Mouse (Mus musculus) hematopoietic stem cell, adult 5-6 weeks (primary cell): ENCODE measurements around the gene Cant1. TPM values are rescaled to one million over a fixed set of nuclear protein-coding genes. Genes with fewer than 3 reads are reported as not detected.

Source experiments
- ATAC-seq, 2 experiments: fragments of 125-278 bp in 1 of 2; replicated peaks in 1 of 2; 2 replicates each; pipeline ENCODE4 v1.8.0; 2016 to 2017; ENCODE audit warnings: inconsistent platforms in 2 of 2, mild to moderate bottlenecking in 2 of 2, moderate number of reproducible peaks in 2 of 2, low read depth in 1 of 2, moderate TSS enrichment in 1 of 2; ENCODE audit not compliant: low FRiP score in 2 of 2, poor library complexity in 2 of 2, severe bottlenecking in 2 of 2, insufficient read depth in 1 of 2, low TSS enrichment in 1 of 2
- total RNA-seq: library from RNA; stranded (forward); fragments of 172-1452, 232-1000 nt; gene quantifications from 2 replicates; pipeline ENCODE4 v1.2.3, GENCODE M21; 2017

Cant1 gene
- total RNA-seq, 1 experiment from 2014 or later = 19.4 TPM

DNA sequence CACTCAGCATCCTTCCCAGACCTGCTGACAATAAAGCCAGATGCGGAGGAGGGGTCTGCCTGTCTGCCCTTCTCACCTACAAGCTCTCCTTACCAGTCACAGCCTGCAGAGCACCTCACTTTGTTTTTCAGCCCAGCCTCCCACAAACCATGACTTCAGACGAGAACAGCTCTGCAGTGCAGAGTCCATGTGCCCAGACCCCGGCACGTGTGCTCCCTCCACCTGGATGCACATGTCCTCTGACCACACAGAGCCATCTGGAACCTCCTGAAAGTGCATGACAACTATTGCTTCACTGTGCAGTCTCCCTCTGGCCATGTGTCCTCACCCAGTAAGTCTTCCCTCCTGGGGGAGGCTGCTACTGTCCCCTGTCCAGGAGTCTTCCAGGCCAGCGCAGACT, 4.6 kb downstream of the Cant1 start:
- ATAC-seq = no peak

DNA sequence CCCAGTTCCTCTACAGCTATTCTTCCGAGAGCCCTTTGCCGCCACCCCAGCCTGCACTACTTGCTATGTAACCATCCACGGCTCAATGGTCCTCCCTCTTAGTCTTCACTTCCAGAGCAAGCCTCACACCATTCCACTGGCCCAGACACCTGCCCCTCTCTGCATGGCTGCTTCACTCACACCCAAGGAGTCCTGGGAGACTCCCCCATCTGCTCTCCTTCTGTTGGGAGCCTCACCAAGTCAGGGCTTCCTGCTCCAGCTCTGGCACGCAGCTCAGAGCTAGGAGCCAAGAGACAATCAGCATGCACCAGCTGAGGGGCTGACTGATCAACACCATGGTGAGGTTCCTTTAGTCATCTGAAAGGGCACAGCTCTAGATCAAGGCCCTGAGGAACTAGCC, 5.8 kb downstream of the Cant1 start:
- ATAC-seq = no peak

DNA sequence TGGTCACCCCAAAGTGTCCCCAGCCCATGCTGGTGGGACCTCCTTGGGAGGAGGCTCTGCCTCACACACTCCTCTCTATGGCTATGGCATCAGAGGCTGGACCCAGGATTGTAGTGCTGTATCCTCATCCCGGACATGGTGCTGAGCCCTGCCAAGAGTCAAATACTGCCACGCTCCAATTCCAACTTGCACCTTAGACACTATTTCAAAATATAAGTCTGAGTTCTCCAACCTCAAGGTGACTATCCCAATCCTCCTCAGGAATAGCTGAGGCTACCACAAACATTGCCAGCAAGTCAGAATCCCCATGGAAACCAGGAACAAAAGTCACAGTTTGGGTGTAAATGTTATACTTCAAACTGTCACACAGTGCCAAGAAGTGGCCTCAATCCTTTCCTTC, 6.3 kb downstream of the Cant1 start:
- no peak for ATAC-seq

DNA sequence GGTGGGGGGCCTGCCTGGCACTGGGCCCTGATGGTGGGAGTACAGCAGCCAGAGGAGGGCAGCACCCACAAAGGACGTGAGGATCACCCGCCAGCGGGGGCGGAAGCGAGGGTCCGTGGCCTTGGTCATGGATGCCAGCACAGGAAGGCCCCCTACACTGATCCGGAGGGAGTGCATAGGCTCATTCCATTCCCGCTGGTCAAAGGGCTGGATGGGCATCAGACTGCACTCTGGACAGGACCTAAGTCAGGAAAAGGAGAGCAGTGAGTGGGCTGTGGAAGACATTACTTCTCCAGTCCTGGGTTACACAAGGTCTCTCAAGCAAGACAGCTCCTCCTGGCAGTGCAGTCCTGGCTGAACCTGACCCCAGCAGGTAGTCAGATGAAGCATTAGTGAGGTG, 7.6 kb downstream of the Cant1 start:
- no peak for ATAC-seq

DNA sequence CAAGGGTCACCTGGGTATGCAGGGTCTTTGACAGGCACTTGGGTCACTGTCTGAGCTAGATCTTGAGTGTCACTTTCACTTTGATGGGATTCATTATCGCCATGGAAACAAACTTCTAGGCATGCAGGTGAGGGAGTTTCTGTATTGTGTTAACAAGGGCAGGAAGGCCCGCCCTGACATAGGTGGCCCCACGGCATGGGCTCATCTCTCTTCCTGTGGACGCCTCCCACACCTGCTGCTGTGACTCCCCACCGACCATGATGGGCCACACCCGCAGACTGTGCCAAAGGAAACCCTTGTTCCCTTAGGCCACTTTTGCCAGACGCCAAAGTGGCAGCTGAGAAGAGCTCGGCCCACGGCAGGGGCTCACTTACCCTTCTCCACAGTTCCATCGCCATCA, 8.4 kb downstream of the Cant1 start:
- no peak for ATAC-seq

DNA sequence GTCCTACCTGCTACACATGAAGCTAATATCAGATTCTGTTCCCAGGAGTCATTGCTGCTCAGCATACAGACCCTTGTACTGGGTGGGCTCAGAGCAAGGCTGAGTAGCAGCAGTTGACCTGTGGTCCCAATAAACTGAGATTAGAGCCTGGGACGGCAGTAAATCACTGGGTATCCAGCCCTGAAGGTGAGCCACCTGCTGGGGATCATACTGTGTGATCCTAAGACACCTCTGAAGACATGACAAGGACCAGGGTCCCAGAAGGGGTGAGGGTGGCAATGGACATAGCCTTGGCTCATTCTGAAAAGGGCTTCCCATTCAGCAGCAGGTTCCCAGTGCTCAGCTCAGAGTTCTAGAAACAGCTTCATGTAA, 8.8 kb downstream of the Cant1 start:
- no peak for ATAC-seq

DNA sequence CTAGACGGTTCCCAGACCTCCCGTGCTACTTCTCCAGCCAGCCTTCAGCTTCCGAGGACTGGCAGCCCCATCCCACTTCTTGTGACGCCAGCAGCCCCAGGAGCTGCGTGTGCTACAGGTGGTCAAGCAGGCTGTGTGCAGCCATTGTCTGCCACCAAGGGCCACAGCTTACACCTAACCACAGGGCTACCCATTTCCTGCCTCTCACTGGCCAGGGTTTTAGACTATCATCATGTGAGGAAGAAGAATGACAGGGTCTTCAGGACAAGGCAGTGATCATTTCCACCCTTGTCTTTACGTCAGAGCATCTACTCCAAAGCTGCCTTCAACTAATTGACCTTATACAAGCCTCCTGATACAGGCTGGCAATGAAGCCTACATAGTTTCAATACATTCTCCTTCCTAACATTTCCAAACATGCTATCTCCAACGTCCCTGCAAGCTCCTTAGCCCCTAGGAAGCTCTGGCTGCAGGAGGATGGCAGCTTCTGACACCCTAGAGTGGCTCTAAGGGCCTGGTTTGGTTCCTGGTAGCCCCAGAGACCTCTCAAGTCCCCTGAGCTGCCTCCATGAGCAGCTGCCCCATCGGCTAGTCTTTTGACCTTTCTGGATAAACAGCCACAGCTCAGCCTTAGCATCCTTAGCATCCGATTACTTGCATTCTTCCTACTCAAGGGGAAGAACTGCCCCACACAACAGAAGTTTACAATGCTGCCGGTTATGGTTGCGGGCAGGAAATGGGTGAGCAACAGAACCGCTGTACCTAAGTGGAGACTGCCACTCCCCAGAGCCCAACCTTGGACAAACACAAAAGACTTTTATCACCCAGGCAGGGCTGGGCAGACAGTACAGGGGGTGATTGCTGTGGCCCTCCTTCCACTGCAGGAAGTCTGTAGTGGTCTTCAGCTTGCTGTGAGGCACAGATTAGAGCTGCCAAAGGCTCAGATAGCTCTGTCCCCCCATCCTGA, 9.5 kb downstream of the Cant1 start:
- no peak for ATAC-seq

DNA sequence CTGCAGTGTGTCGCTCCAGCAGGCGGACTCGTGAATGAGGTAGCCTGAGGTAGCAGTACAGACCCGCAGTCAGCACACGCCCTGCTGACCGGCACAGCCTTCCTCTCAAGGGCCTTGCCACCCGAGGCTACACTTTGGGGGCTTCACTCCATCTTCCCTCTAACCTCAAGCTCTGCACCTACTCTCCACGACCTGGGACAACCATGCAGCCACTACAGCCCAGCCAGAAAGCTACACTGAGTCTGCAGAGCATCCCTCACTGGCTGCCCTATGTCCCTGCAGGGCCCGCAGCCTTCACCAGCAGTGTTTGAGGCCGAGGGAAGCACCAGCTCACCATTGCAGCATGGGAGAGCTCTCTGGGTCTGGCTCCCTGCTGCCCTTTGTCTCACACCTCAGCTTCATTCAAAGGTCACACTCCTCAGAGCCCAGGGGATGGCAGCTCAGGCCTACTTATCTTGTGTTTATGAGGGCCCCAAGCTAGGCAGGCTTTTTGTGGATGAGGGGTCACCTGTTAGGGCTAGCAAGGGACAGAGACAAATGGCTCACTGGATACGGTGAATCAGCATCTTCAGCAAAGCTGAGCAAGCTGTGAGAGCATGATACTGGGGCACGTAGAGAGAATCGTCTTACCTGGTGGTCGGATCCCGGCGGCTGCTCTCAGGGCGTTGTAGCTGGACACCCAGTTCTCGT, 10.7 kb downstream of the Cant1 start:
- ATAC-seq = no peak

DNA sequence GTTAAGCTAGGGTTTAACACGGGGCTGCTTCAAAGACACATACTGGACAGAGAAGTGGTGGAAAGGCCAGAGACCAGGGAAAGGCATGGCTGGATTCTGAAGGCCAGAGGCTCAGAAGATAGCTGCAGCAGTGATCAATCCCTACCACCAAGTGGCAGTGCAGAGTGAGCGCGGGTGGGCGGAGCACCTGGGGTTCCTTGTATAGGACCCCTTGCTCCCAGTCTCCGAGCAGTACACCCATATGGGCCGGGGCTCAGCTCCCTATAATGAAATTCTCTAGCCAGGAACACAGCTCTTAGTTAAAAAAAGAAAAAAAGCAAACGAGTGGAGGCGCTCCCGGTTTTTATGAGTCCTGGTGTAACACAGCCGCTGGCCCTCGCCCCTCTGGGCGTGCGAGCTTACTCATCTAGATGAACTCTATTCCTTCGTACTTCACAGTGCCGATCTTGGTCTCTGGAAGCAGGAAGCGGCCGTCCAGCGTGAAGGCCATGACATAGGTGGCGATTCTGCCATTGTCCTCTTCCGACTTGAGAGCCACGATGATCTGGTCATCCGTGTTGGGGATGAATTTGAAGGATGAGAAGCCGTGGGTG, 11.5 kb downstream of the Cant1 start:
- no peak for ATAC-seq

DNA sequence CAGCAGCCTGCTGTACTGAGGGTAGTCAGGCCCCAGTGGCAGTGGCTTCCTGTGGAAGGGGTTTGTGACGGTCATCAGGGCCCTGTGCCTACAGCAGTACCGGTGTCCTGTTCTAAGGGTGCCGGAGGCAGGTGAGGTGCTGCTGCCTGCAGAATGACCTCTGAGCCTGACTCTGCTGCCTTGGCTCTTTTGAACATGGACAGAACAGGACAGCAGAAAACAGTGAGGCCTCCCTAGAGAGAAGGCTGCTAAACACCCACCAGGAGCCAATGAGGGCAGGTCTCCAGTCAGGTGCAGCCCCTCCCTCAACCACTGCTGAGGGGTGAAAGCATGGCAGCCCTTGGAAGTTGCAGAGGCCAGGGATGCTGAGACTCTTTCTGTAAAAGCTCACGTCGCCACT, 12.4 kb downstream of the Cant1 start:
- ATAC-seq = 0 out of 4 replicates have a peak, but pooled peaks of 1 of the 2 experiments have one; percentile 25

DNA sequence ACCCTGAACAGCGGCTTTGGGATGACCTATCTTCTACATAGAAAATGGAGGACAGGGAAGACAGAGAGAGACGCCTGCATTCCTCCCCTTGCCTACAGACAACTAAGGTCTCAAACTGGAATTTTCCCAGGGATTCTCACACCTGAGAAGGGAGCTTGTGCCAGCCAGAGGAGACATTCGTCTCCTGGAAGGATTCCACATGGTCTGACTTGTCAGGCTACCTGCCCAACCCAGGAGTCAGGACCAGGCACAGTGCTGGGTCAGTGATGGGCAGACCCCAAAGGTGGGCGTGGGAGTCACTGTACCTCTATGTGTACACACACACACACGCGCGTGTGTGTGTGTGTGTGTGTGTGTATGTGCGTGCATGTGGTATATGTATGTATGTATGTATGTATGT, 13.6 kb downstream of the Cant1 start:
- no peak for ATAC-seq

DNA sequence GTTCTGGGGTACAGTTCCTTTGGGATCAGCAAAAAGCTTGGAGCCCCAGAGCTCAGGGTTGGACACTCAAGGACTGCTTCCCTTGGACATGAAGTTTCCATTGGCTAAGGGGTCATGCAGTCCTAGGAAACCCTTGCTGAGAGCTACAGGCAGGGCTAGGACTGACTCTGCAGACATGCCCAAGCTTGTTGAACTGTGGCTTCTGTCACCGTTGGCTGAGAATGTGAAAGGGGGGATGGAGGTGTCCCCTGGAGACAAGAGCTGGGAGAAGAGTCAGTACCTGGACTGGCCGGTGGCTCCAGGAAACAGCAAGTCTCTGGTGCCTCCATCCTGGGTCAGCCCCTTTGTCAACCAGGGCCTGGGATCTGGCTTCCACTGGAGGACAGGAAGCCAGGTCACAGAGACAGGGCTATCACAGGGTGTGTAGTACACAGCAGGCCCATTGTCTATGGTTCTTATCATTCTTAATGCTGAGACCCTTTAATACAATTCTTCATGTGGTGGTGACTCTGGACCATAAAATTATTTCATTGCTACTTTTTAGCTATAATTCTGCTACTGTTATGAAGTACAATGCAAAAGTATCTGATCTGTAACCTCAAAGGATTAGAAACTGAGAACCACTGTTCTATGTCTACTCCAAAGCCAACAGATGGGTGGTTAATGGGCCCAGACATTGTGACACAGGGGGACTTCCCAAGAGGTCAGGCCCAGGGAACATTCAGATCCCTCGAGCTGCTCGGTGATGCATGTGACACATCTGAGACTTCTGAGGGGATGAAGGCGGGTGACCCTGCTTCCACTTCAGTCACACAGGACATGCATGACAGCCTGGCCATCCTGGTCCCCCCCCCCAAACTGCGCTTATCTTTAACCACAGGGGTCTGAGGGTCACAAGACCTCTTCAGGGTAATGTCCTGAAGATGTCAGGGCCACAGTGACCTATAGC, 14.7 kb downstream of the Cant1 start:
- ATAC-seq = no peak

DNA sequence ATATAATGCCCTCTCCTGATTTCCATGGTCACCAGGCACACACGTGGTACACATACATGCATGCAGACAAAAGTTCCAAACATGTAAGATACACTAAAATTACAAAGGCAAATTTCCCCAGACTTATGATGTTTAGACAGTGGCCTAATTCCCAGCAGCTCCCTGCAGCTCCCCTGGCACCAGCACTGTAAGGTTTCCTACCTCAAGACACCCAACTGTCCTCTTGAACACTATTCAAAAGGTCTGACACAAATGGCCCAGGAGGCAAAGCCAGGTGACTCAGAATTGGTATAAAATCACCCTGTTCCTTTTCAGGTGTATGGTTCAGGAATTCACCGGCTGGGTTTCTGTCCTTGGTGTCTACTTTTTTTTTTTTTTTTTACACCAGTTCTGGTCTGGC, 15.7 kb downstream of the Cant1 start:
- no peak for ATAC-seq

DNA sequence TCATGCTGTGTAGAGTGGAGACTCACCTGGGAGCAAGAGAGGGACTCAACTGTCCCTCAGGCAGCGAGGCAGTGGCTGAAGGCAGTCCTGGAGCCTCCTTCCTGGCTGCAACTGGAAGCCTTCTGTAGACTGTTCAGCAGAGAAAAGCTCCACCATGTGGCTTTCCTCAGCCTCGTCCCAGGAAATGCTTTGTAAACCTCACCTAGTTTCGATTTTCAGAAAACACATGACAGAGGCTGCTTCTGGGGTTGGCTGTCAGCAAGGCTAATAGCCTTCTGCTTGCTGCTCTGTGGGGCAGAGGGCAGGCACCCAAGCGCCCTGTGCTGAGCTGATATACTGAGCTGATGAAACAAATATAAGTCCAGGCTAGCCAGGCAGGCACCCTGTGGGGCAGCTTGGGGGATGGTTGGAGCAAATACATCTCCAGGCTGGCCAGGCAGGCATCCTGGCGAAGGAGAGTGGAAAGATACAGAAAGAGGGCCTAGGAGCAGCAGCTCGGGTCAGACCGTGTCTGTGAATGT, 17.1 kb downstream of the Cant1 start, which contains the start of gene Lgals3bp:
Gene Lgals3bp (minus strand): TSS at position 333 of the 521 bp plus-strand sequence.
- ATAC-seq = peak; percentile 78 to 79

DNA sequence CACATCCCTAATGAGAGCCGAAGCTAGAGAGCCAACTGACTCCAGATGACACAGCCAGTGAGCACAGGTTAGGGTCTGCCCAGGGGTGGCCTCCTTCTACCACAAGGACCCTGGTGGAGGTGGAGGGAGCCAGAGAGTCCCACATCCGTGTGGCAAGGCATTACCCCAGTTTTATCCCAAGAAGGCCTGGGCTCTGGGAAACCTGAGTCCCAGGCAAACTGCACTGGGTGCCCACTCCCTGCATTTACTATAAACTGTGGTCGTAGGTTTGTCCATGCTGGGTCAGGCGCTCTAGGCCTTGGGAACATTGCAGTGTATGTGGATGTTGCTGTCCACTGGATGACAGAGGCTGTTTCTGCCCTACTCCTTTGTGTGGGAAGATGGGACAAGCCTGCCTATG, 17.7 kb downstream of the Cant1 start:
- no peak for ATAC-seq

DNA sequence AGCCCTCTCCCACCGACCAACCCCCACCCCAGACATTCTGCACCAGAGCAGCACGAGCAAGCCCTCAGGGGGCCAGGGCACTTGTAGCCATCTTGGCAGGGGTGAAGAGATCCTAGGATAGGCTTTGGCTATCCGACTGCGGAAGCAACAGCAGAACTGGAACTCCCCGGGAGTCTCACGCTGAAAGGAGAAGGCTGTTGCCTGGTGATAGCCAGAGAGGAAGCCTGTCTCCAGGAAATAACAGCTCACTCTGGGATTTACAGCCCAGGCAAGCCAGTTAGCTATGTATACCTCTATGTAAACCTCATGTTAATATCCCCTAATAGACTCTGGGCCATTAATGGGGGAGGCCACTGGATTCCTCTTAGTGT, 18.3 kb downstream of the Cant1 start:
- 0 out of 4 replicates have a peak, but pooled peaks of 1 of the 2 experiments have one; percentile 24 for ATAC-seq
